ENCODE assay signal across 9 mouse cellular contexts in the genomic region with DNA sequence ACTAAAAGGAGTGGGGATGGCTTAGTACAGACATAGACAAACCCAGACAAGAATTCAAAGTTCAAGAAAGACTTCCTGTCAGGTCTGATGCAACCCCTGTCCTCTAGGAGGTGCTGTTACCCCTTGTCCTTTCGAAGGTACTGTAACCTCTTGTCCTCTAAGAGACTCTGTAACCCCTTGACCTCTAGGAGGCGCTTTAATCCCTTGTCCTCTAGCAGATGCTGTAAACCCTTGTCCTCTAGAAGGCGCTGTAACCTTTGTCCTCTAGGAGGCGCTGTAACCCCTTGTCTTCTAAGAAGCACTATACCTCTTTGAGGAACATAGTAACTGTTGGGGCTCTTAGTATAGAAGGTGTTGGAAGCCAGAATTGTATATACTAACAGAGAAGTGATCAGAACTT. TPM values are rescaled to one million over a fixed set of nuclear protein-coding genes. Genes with fewer than 3 reads are reported as not detected.
DNase-seq lines count a peak whose midpoint lies in the region; ATAC-seq and TF ChIP-seq lines count a peak whose summit lies in the region.
"Had no signal": no experiment of that assay in that cellular context is flagged by ENCODE, and none has a peak within 500 bp of the region (broad histone marks: within the 10 kb centered on the region; RNA-seq: fewer than 3 reads in every experiment).

No protein-coding gene starts in this region.

- no peak for TF ChIP-seq POLR2A in lung, adult 2 months (IDR thresholded peaks at IDR 0.05; ENCODE audit: borderline replicate concordance, extremely low read depth, low read depth, low read length)

- H3K27me3 ChIP-seq in lung, embryonic 14.5 days (ENCODE audit: insufficient read depth, low read length), result peaks cover 12% of the 10 kb centered on the region

- DNase-seq in adrenal gland, postnatal 10 days, result peak; percentile 36
- no peak for DNase-seq in adrenal gland, adult 8-10 months
- peak; percentile 70 for DNase-seq in lung, embryonic 14.5 days
- DNase-seq in lung, adult 2 months, result no peak
- DNase-seq in cerebellum, postnatal 10 days, result peak; percentile 81 to 90
- DNase-seq in layer of hippocampus, adult 9-11 months, result peak; percentile 51
- peak; percentile 75 for DNase-seq in mesoderm, embryonic 11.5 days (ENCODE audit: low read depth, low spot score)
- DNase-seq in yolk sac, embryonic 10.5 days (ENCODE audit: low spot score), result peak; percentile 62

- H3K9me3 ChIP-seq in lung, embryonic 14.5 days (ENCODE audit: low read depth, low read length), result no peaks in the 10 kb centered on the region
- H3K9me3 ChIP-seq: heart, embryonic 15.5 days had no signal

- H3K9ac ChIP-seq in lung, embryonic 14.5 days, result no peak overlapping the region
- H3K9ac ChIP-seq: heart, embryonic 15.5 days had no signal

- H3K27ac ChIP-seq in lung, embryonic 14.5 days (ENCODE audit: low read depth), result no peak overlapping the region
- H3K27ac ChIP-seq: heart, embryonic 15.5 days had no signal

- WGBS in lung, embryonic 14.5 days, result 52% methylated on average over 4 of the region's 4 CpGs
- WGBS in lung, adult 2 months, result 49% methylated on average over 4 of the region's 4 CpGs

- TF ChIP-seq CTCF in lung, embryonic 14.5 days (IDR thresholded peaks at IDR 0.05; ENCODE audit: low read depth), result peak; percentile 60
- TF ChIP-seq CTCF in lung, adult 2 months (IDR thresholded peaks at IDR 0.05; ENCODE audit: insufficient read depth, low read length), result no peak

- no peaks in the 10 kb centered on the region for H3K36me3 ChIP-seq in lung, embryonic 14.5 days (ENCODE audit: insufficient read depth)
- H3K36me3 ChIP-seq: heart, embryonic 15.5 days had no signal

- ATAC-seq in lung, embryonic 14.5 days (ENCODE audit: insufficient read depth), result no peak; the same call in 1 of the 2 replicates

- no peaks in the 10 kb centered on the region for H3K4me1 ChIP-seq in lung, embryonic 14.5 days (ENCODE audit: insufficient read depth)
- H3K4me1 ChIP-seq in lung, adult 2 months (ENCODE audit: control insufficient read depth, insufficient read depth, low read length), result no peaks in the 10 kb centered on the region

- no peak overlapping the region for H3K4me2 ChIP-seq in lung, embryonic 14.5 days
- H3K4me2 ChIP-seq: heart, embryonic 15.5 days had no signal

- no peak overlapping the region for H3K4me3 ChIP-seq in lung, embryonic 14.5 days (ENCODE audit: low read depth, low read length)
- no peak overlapping the region for H3K4me3 ChIP-seq in lung, adult 2 months (replicated peaks; ENCODE audit: extremely low read depth, low read depth, low read length)
- H3K4me3 ChIP-seq: heart, embryonic 15.5 days had no signal

RNA-seq across cellular contexts. Expression of gene Slc44a5, which starts 4.7 kb away (rescaled TPM):
- under 1 TPM; 0.51 to 0.82 TPM for total RNA-seq in adrenal gland, postnatal 10 days (2021)
- under 1 TPM in 3 of 4 experiments, not detected in 1; 0.03 to 0.11 (median 0.06) TPM for total RNA-seq in adrenal gland, adult 8-10 months (2022)
- 0.29 and 0.53 TPM in 2 replicates for polyA plus RNA-seq in lung, embryonic 14.5 days (2014; fragmentation: Nextera tagmentation; extraction: Ambion mirVana)
- 0.05 TPM in 1 of 2 replicates, not detected in the other for polyA plus RNA-seq in lung, adult 2 months (2012; rRNA removed)

RNA-seq across cellular contexts. Expression of gene Acadm, which starts 24.1 kb away (rescaled TPM):
- 1,000 to 10,000 TPM; 1,259 to 1,274 TPM for total RNA-seq in adrenal gland, postnatal 10 days (2021)
- 100 to 1,000 TPM; 446 to 580 (median 575) TPM for total RNA-seq in adrenal gland, adult 8-10 months (2022)
- polyA plus RNA-seq in lung, embryonic 14.5 days (2014; fragmentation: Nextera tagmentation; extraction: Ambion mirVana), result 45.7 and 47.6 TPM in 2 replicates
- polyA plus RNA-seq in lung, adult 2 months (2012; rRNA removed), result 27.1 and 62.3 TPM in 2 replicates

RNA-seq across cellular contexts. Expression of gene Rabggtb, which starts 55.7 kb away (rescaled TPM):
- total RNA-seq in adrenal gland, postnatal 10 days (2021), result 10 to 100 TPM; 79.4 to 82.2 TPM
- 10 to 100 TPM; 74.0 to 84.6 (median 78.7) TPM for total RNA-seq in adrenal gland, adult 8-10 months (2022)
- 52.1 and 54.4 TPM in 2 replicates for polyA plus RNA-seq in lung, embryonic 14.5 days (2014; fragmentation: Nextera tagmentation; extraction: Ambion mirVana)
- 22.4 and 29.7 TPM in 2 replicates for polyA plus RNA-seq in lung, adult 2 months (2012; rRNA removed)

Comparison
In these comparisons a context has a peak if more than half of its experiments do, and no peak if none do; other contexts are left out.
1. DNase-seq: peak in adrenal gland, postnatal 10 days (single experiment), lung, embryonic 14.5 days (single experiment), cerebellum, postnatal 10 days (2 of 2), layer of hippocampus, adult 9-11 months (single experiment), mesoderm, embryonic 11.5 days (single experiment) and yolk sac, embryonic 10.5 days (single experiment); none in adrenal gland, adult 8-10 months (single experiment) and lung, adult 2 months (single experiment).